Mouse (Mus musculus) right cerebral cortex, postnatal 25 days (tissue): ENCODE measurements around the gene Prmt8.

Experiments used
- DNase-seq: peaks from one replicate; pipeline ENCODE4 v3.0.0; 2022

Prmt8 gene

DNA sequence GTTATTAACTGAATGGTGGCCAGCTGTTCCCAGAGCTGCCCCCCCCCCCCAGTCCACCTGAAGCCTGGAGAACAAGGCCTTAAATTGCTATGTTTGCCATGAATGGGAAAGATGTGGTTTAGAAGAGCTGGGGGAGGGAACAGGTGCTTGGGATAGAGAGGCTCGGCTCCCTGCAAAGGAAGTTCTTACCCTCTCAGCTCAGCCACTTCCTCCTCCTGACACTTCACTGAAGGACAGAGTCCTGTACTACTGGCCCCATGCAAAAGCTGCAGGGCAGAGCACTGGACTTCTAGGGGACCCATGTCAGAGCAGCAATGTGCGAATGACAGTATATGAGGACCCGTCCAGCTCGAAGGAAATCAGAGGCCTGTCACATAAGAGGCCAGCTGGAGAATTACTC, 109.3 kb downstream of the Prmt8 start:
- no peak for DNase-seq

- no peak for DNase-seq
Measured at GRCm38 (mm10) chr6:127659472-127659871, 109.8 kb downstream of the Prmt8 start.

- DNase-seq = no peak
Measured at GRCm38 (mm10) chr6:127657152-127657551, 112.1 kb downstream of the Prmt8 start.

DNA sequence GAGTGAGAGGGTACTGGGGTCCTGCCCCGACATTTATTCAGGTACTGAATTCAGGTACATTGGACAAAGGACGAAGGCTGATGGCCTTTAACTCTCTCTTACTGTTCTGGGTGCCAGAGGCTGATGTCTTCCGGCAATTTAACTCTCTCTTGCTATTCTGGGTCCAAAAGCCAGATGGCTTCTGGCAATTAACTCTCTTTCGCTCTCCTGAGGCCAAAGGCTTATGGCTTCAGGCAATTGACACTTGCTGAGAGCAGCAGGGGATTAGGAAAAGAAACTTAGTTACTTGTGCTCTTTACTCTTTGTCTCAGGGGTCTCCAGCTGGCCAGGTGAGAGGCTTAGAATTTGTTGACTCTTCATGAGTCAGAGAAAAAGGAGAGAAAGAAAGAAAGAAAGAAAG, 113.3 kb downstream of the Prmt8 start:
- DNase-seq = no peak

DNA sequence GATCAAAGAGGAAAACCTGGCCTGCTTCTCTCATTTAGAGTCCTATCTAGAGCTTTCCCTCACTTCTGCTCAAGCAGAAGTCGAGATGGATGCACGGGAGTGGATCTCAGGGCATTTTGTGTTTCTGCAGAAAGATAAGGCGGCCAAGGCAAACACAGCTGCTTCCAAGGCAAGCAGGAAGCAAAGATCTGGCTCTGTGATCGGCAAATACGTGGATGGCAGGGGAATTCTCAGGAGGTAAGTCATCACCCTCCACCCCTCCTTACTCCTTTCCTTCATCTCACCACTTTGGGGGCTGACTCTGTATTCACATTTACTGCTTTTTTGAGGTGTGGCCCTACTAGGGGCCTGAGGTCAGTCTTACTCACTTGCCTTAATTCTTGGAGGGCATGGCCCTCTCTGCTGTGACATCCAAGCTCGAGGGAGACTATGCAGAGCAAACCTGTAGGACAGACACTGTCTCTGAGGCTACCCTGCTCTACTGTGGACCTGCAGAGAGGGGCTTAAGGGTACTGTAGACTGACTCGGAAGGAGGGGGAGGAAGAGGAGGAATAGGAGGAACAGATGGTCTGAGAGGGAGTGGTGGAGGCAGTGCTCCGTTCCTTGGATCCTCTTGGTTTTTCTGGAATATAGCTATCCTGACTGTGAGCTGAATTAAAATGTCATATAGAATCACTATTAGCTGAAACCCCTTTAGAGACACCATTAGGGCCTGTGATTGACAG, 128.0 kb downstream of the Prmt8 start:
- DNase-seq = no peak
